Mouse (Mus musculus) liver (tissue): Measurements from ENCODE around the gene Celsr1.

Source experiments
- DNase-seq: peaks from one replicate; pipeline ENCODE4 v3.0.0-alpha.2; 2020; ENCODE audit warnings: mixed read lengths

Gene Celsr1

GRCm38 (mm10) chr15:86034021-86034523 is 495 bp upstream of the Celsr1 start:
- peak; percentile 63 for DNase-seq

- no peak for DNase-seq
Measured at GRCm38 (mm10) chr15:86032811-86033190, 776 bp downstream of the Celsr1 start.

- DNase-seq, result no peak
Measured at GRCm38 (mm10) chr15:86029981-86030380, 3.6 kb downstream of the Celsr1 start.

GRCm38 (mm10) chr15:86027871-86028270 is 5.7 kb downstream of the Celsr1 start:
- no peak for DNase-seq

- DNase-seq, result no peak
Measured at GRCm38 (mm10) chr15:86021971-86022370, 11.6 kb downstream of the Celsr1 start.

GRCm38 (mm10) chr15:86021301-86021700 is 12.3 kb downstream of the Celsr1 start:
- no peak for DNase-seq

GRCm38 (mm10) chr15:86020008-86020407 is 13.6 kb downstream of the Celsr1 start:
- no peak for DNase-seq

DNA sequence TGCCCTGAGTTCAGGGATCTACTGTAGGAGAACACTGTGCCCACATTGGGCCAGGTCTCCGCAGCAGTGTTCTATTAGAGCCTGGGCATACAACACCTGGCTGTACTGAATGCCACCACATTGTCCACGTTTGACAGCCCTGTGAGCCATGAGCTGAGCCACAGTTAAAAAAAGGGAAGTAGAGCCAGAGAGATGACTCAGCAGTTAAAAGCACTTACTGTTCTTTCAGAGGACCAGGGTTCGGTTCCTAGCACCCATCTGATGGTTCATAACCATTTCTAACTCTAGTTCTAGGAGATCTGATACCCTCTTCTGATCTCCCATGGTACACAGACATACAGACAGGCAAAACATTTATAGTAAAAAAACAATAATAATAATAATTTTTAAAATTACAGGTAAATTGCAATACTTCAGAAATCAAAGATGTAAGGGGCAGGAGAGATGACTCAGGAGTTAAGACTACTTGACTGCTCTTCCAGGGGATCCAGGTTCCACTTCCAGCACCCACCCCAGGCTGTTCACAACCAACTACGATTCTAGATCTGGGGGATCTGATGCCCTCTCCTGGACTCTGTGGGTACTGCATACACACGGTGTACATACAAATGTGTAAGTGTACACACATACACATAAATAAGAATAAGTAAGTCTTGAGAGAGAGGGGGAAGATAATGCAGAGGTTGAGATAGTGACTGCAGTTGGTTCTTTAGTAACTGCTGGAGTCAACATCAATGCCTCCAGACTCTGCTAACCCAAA is 14.6 kb downstream of the Celsr1 start:
- no peak for DNase-seq

DNA sequence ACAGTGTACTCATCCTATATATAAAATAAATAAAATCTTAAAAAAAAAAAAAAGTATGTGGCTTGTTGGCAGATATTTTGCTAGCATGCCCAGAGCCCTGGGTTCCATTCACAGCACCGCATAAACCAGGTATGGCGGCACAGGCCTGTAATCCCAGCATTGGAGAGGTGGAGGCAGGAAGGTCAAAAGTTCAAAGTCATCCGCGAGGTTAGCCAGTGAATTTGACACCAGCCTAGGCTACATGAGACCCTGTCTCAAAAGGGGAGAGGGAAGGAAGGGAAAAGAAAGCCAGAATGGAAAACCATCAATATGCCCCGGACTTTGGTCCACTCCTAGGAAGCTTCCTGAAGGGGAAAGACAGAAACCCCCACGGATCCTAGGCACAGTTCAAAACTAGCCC is 16.2 kb downstream of the Celsr1 start:
- DNase-seq, result no peak

GRCm38 (mm10) chr15:86015860-86016541 is 17.6 kb downstream of the Celsr1 start:
- DNase-seq, result no peak

DNA sequence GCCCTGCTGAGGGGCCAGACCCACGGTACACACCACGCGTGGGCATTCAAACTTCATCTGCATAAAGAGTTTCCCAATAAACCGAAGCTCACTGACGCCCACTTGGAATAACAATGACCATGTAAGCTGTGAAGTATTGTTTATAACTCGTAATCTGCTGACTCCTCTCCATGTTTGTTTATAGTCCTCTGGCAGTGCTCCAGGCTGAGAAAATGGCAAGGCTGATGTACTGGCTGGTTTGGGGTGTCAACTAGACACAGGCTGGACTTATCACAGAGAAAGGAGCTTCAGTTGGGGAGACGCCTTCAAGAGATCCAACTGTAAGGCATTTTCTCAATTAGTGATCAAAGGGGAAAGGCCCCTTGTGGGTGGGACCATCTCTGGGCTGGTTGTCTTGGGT is 18.6 kb downstream of the Celsr1 start:
- no peak for DNase-seq

- no peak for DNase-seq
Measured at GRCm38 (mm10) chr15:86013656-86014055, 19.9 kb downstream of the Celsr1 start.

GRCm38 (mm10) chr15:86013130-86013529 is 20.4 kb downstream of the Celsr1 start:
- no peak for DNase-seq

GRCm38 (mm10) chr15:86007690-86008121 is 25.9 kb downstream of the Celsr1 start:
- DNase-seq, result no peak

GRCm38 (mm10) chr15:86005691-86006525 is 27.7 kb downstream of the Celsr1 start:
- no peak for DNase-seq

- DNase-seq, result no peak
Measured at GRCm38 (mm10) chr15:86004048-86004447, 29.5 kb downstream of the Celsr1 start.

DNA sequence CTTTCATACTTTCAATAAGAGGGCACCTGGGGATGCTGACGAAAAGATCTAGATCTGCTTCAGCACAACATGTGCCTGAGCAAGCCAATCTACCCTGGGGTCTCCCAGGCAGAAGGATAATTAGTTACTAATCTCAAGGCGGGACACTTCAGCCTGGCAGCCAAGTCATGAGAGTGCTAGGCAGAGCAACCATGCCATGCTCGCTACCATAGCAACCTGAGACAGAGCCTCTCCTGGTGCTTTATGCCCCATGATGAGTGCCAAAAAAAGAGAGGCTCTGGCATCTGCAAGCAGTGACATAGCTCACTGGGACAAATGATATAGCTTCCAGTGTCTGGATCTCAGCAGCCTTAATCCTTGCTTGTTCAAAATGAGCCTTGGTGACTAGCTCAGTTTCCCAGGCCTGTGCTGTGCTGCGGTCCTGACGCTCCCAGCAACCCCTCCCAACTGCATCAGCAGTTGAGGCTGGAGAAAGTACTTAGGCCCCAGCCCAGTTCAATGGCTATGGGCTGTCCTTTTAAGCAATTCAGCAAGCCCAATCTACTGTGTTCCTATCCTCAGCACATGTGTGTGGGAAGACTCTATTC is 32.8 kb downstream of the Celsr1 start:
- no peak for DNase-seq

DNA sequence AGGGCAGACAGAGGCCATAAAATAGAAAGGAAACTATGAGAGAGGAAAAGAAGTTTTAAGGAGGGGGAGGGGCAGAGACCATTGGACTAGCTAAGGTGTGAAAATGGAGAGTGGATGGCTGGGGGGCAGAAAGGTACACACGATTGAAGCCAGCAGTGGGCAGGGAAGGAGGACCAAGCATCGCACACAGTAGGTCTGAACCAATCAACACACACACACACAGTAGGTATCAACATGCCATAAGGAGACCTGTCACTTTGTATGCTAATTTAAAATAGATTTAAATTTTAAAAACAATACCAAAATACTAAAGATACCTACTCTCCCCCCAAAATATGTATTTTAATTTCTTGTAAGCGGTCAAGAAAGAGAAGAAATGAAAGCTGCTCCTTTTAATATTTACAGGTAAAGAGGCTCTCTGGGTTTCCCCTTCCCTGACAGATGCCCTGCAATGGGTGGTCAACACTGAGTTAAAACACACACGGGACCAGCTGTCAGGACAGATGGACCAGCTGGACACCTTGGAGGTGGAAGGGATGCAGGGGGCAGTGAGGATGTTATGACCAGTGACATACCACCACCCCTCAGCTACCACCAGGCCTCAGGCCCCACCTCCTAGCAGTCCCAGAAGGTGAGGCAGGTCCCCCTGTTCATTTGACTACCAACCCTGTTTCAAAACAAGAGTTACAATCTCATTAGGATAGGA is 34.9 kb downstream of the Celsr1 start:
- DNase-seq, result no peak

DNA sequence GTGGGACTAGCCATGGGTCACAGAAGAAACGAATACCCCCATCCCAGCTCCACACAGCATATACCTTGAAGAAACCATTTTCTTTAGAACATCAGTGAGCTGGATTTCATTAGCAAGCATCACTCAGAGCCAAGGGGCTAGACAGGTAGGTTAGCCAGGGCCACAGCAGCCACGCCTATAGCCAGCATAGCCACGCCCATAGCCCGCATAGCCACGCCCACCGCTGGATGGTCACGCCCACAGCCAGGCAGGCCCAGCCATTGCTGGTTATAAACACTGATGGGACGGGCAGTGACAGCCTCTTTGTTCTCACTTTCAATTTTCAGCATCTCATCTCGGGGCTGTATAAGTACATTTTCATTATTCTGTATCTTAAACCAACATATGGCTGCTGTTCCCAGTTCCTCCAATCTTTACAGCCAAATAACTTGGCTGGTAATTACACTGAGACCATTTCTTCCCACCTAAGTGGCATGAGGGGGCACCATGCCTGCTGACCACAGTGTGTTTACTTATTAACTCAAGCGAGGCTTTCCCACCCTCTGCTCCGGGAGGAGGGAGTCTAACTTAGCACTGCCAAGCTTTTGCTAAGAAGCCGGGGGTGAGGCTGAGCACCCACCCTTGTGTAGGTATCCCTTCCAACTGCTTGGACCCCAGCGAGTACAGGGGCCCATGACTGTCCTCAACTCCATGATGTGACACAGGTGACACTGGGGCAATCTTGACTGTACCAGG is 37.4 kb downstream of the Celsr1 start:
- peak; percentile 68 for DNase-seq

GRCm38 (mm10) chr15:85994906-85995608 is 38.5 kb downstream of the Celsr1 start:
- DNase-seq, result no peak
